Mouse (Mus musculus) heart, embryonic 12.5 days (tissue): ENCODE results near the gene Gm14124. TPM values are rescaled to one million over a fixed set of nuclear protein-coding genes. Genes with fewer than 3 reads are reported as not detected.
"Not testable (repeated sequence)": the region's sequence is repeated elsewhere in the genome, so short reads cannot be mapped to it uniquely, and the experiment has no call there.

Source experiments
- ATAC-seq: fragments of 200-750 bp; cut with Nextera tagmentation; 2 replicates; pipeline ENCODE4 v1.8.0; 2017; ENCODE audit warnings: moderate TSS enrichment, moderate library complexity; ENCODE audit not compliant: insufficient number of reproducible peaks, low FRiP score
- H3K27ac ChIP-seq: fragments of 300-500 bp; sonication (generic); 2 replicates; pipeline ENCODE4 v1.5.1; 2016; ENCODE audit warnings: mild to moderate bottlenecking, moderate library complexity; ENCODE audit not compliant: poor library complexity, severe bottlenecking
- H3K27me3 ChIP-seq: fragments of 300-500 bp; sonication (generic); replicated peaks from 2 replicates; pipeline ENCODE4 v1.6.1; 2016; ENCODE audit warnings: mild to moderate bottlenecking, moderate library complexity
- H3K36me3 ChIP-seq: fragments of 300-500 bp; sonication (generic); 2 replicates; pipeline ENCODE4 v1.6.1; 2016; ENCODE audit warnings: mild to moderate bottlenecking, moderate library complexity
- H3K4me1 ChIP-seq: fragments of 300-500 bp; sonication (generic); replicated peaks from 2 replicates; pipeline ENCODE4 v1.6.1; 2016; ENCODE audit warnings: mild to moderate bottlenecking
- H3K4me2 ChIP-seq: fragments of 300-500 bp; sonication (generic); 2 replicates; pipeline ENCODE4 v1.6.1; 2016; ENCODE audit warnings: mild to moderate bottlenecking, moderate library complexity
- H3K4me3 ChIP-seq: fragments of 300-500 bp; sonication (generic); 2 replicates; pipeline ENCODE4 v1.5.1; 2016; ENCODE audit warnings: mild to moderate bottlenecking
- H3K9ac ChIP-seq: fragments of 300-500 bp; sonication (generic); 2 replicates; pipeline ENCODE4 v1.6.1; 2016; ENCODE audit warnings: mild to moderate bottlenecking, moderate library complexity
- H3K9me3 ChIP-seq: fragments of 300-500 bp; sonication (generic); replicated peaks from 2 replicates; pipeline ENCODE4 v1.6.1; 2016; ENCODE audit warnings: mild to moderate bottlenecking, moderate library complexity
- WGBS: fragments of 180-500 bp; shearing (Covaris S2); methylation state at CpG from one replicate; pipeline ENCODE4 v1.1.7; 2016; 5-methylcytosine and 5-hydroxymethylcytosine counted together
- polyA plus RNA-seq: library from polyadenylated mRNA; unstranded; fragments of >200 nt; fragmentation: Nextera tagmentation; extraction: Ambion mirVana; gene quantifications from 2 replicates; pipeline ENCODE4 v1.2.1, GENCODE M21; 2016

The Gm14124 gene
- polyA plus RNA-seq = 0.06 TPM in 1 of 2 replicates, not detected in the other

GRCm38 (mm10) chr2:150257291-150257690, at the start of gene Gm14124:
Gene Gm14124, plus strand, starts transcription at chr2:150257517.
- not testable (repeated sequence) for H3K4me1 ChIP-seq, H3K4me2 ChIP-seq, H3K36me3 ChIP-seq, H3K4me3 ChIP-seq, ATAC-seq, H3K9ac ChIP-seq, H3K27me3 ChIP-seq, H3K9me3 ChIP-seq, H3K27ac ChIP-seq
- 75% methylated on average over 4 of the region's 4 CpGs for WGBS

GRCm38 (mm10) chr2:150217600-150218362, 39.5 kb upstream of the Gm14124 start, which contains the start of gene Zfp937:
Gene Zfp937, plus strand, starts transcription at chr2:150218073.
- peak; percentile 98 for ATAC-seq
- not testable (repeated sequence) for H3K9me3 ChIP-seq, H3K27me3 ChIP-seq, H3K36me3 ChIP-seq, H3K4me1 ChIP-seq
- peak within 1 kb of the TSS; percentile 54 for H3K4me3 ChIP-seq
- H3K9ac ChIP-seq = peak within 1 kb of the TSS; percentile 60
- H3K4me2 ChIP-seq = peak within 1 kb of the TSS; percentile 63
- H3K27ac ChIP-seq = 0 out of 2 replicates have a peak within 1 kb of the TSS, but pooled peaks have one; percentile 33
- 1% methylated on average over 15 of the region's 15 CpGs for WGBS

GRCm38 (mm10) chr2:150218363-150218725, 39.0 kb upstream of the Gm14124 start:
- H3K9me3 ChIP-seq, H3K36me3 ChIP-seq, H3K4me1 ChIP-seq, H3K27me3 ChIP-seq: not testable (repeated sequence)
- peak; percentile 49 for ATAC-seq
- H3K4me2 ChIP-seq = peak overlapping the region; percentile 63
- peak overlapping the region; percentile 60 for H3K9ac ChIP-seq
- 26% methylated on average over 4 of the region's 4 CpGs for whole genome bisulfite sequencing
- peak overlapping the region; percentile 54 for H3K4me3 ChIP-seq
- H3K27ac ChIP-seq = 0 out of 2 replicates have a peak overlapping the region, but pooled peaks have one; percentile 33

- H3K9ac ChIP-seq, H3K4me1 ChIP-seq, H3K27ac ChIP-seq, H3K27me3 ChIP-seq, H3K36me3 ChIP-seq, H3K4me2 ChIP-seq, H3K4me3 ChIP-seq, H3K9me3 ChIP-seq, ATAC-seq: not testable (repeated sequence)
Observed at GRCm38 (mm10) chr2:150223263-150223662, 34.1 kb upstream of the Gm14124 start.

GRCm38 (mm10) chr2:150243211-150243610, 14.1 kb upstream of the Gm14124 start:
- no peak for ATAC-seq
- Histone ChIP-seq H3K9ac (no peak overlapping the region), H3K27ac (no peak overlapping the region), H3K4me1 (no peaks in the 10 kb centered on the region), H3K27me3 (no peaks in the 10 kb centered on the region), H3K36me3 (peaks cover 14% of the 10 kb centered on the region), H3K9me3 (peaks cover 25% of the 10 kb centered on the region), H3K4me3 (no peak overlapping the region), H3K4me2 (no peak overlapping the region)
- WGBS = 71% methylated on average over 2 of the region's 2 CpGs

GRCm38 (mm10) chr2:150255491-150255890, 1.8 kb upstream of the Gm14124 start, which contains the start of gene Gm21994:
Gene Gm21994, minus strand, starts transcription at chr2:150255591.
- 43% methylated on average over 2 of the region's 2 CpGs for WGBS
- H3K4me3 ChIP-seq, ATAC-seq, H3K27me3 ChIP-seq, H3K4me1 ChIP-seq, H3K27ac ChIP-seq, H3K9me3 ChIP-seq, H3K36me3 ChIP-seq, H3K4me2 ChIP-seq, H3K9ac ChIP-seq: not testable (repeated sequence)

- 41% methylated on average over 2 of the region's 2 CpGs for WGBS
- H3K9me3 ChIP-seq, H3K27ac ChIP-seq, H3K4me2 ChIP-seq, H3K4me3 ChIP-seq, ATAC-seq, H3K9ac ChIP-seq, H3K4me1 ChIP-seq, H3K27me3 ChIP-seq, H3K36me3 ChIP-seq: not testable (repeated sequence)
Observed at GRCm38 (mm10) chr2:150256861-150257260, 456 bp upstream of the Gm14124 start.

- no peak overlapping the region for H3K4me2 ChIP-seq
- no peaks in the 10 kb centered on the region for H3K27me3 ChIP-seq
- 0 out of 2 replicates have a peak, but pooled peaks cover 5% of the 10 kb centered on the region for H3K9me3 ChIP-seq
- H3K36me3 ChIP-seq = no peaks in the 10 kb centered on the region
- H3K9ac ChIP-seq = no peak overlapping the region
- H3K4me1 ChIP-seq = no peaks in the 10 kb centered on the region
- H3K27ac ChIP-seq = no peak overlapping the region
- H3K4me3 ChIP-seq = no peak overlapping the region
- WGBS = 61% methylated on average over 6 of the region's 6 CpGs
- ATAC-seq = no peak
Observed at GRCm38 (mm10) chr2:150293669-150294068, 36.4 kb downstream of the Gm14124 start.

GRCm38 (mm10) chr2:150299096-150299495, 41.8 kb downstream of the Gm14124 start:
- Histone ChIP-seq H3K4me1 (no peaks in the 10 kb centered on the region), H3K27ac (no peak overlapping the region), H3K4me2 (no peak overlapping the region), H3K36me3 (no peaks in the 10 kb centered on the region), H3K9me3 (peaks cover 3% of the 10 kb centered on the region; the same call in 1 of the 2 replicates), H3K9ac (no peak overlapping the region), H3K27me3 (no peaks in the 10 kb centered on the region), H3K4me3 (no peak overlapping the region)
- WGBS = 35% methylated on average over 1 of the region's 1 CpGs
- no peak for ATAC-seq

- H3K4me3 ChIP-seq = no peak overlapping the region
- no peak overlapping the region for H3K9ac ChIP-seq
- no peak overlapping the region for H3K4me2 ChIP-seq
- WGBS = 75% methylated on average over 10 of the region's 10 CpGs
- H3K4me1 ChIP-seq = 0 out of 2 replicates have a peak, but pooled peaks cover 2% of the 10 kb centered on the region
- peaks cover 3% of the 10 kb centered on the region; the same call in 1 of the 2 replicates for H3K9me3 ChIP-seq
- no peak for ATAC-seq
- H3K27ac ChIP-seq = no peak overlapping the region
- no peaks in the 10 kb centered on the region for H3K27me3 ChIP-seq
- no peaks in the 10 kb centered on the region for H3K36me3 ChIP-seq
Observed at GRCm38 (mm10) chr2:150307183-150307773, 50.0 kb downstream of the Gm14124 start.

GRCm38 (mm10) chr2:150310952-150311884, 53.9 kb downstream of the Gm14124 start:
- not testable (repeated sequence) for H3K36me3 ChIP-seq, H3K4me1 ChIP-seq, H3K9me3 ChIP-seq, H3K27me3 ChIP-seq
- H3K4me3 ChIP-seq = peak overlapping the region; percentile 74
- peak overlapping the region; percentile 70 for H3K4me2 ChIP-seq
- WGBS = 7% methylated on average over 19 of the region's 19 CpGs
- peak overlapping the region; percentile 82 for H3K9ac ChIP-seq
- peak; percentile 97 for ATAC-seq
- H3K27ac ChIP-seq = peak overlapping the region; percentile 83; the same call in 1 of the 2 replicates
